Mouse (Mus musculus): ENCODE data around the gene Col1a1.

GRCm38 (mm10) chr11:94944295-94944694, 8.3 kb downstream of the Col1a1 start:
- peak; percentile 9 for TF ChIP-seq CTCF (IDR thresholded peaks at IDR 0.05; ENCODE audit: control insufficient read depth, insufficient read depth, insufficient read length)
- no peak for TF ChIP-seq MYOG (IDR thresholded peaks at IDR 0.05; ENCODE audit: control insufficient read depth, extremely low read depth, insufficient read length)
- TF ChIP-seq MYOD1 (IDR thresholded peaks at IDR 0.05; ENCODE audit: control insufficient read depth, insufficient read length, low read depth): no peak
- no peak for TF ChIP-seq USF1 (IDR thresholded peaks at IDR 0.05; ENCODE audit: low read depth)
- TF ChIP-seq MAX (IDR thresholded peaks at IDR 0.05): no peak
- no peak for TF ChIP-seq FOSL1 (IDR thresholded peaks at IDR 0.05; ENCODE audit: insufficient read depth, low read length, poor library complexity, severe bottlenecking)

Data from C2C12 (cell line).